Mouse (Mus musculus): ENCODE measurements around the gene Opcml. TPM values are rescaled to one million over a fixed set of nuclear protein-coding genes. Genes with fewer than 3 reads are reported as not detected.

Gene Opcml
- polyA plus RNA-seq, 1 experiment = not detected

GRCm38 (mm10) chr9:28572136-28572774 lies 781.7 kb downstream of the Opcml start:
- no peak overlapping the region for H3K4me3 ChIP-seq
- H3K79me2 ChIP-seq (ENCODE audit: control insufficient read depth, insufficient read depth) = no peaks in the 10 kb centered on the region
- TF ChIP-seq MYOD1 (IDR thresholded peaks at IDR 0.05; ENCODE audit: control insufficient read depth in 1 of 3, insufficient read length in 2 of 3, low read depth in 2 of 3) (no peak), CEBPB (IDR thresholded peaks at IDR 0.05; ENCODE audit: insufficient read depth, poor library complexity, severe bottlenecking) (no peak)
- no peak overlapping the region for H3ac ChIP-seq (ENCODE audit: control insufficient read depth, insufficient read length)
- H3K4me2 ChIP-seq (ENCODE audit: low read depth) = no peak overlapping the region
- H3K27me3 ChIP-seq (ENCODE audit: control insufficient read depth, insufficient read depth, insufficient read length) = no peaks in the 10 kb centered on the region
- no peaks in the 10 kb centered on the region for H3K36me3 ChIP-seq (ENCODE audit: control insufficient read depth, insufficient read depth)

GRCm38 (mm10) chr9:28578730-28579129 lies 788.2 kb downstream of the Opcml start:
- Histone ChIP-seq H3ac (ENCODE audit: control insufficient read depth, insufficient read length) (no peak overlapping the region), H3K27me3 (ENCODE audit: control insufficient read depth, insufficient read depth, insufficient read length) (no peaks in the 10 kb centered on the region), H3K79me2 (ENCODE audit: control insufficient read depth, insufficient read depth) (no peaks in the 10 kb centered on the region), H3K4me3 (no peak overlapping the region), H3K4me2 (ENCODE audit: low read depth) (no peak overlapping the region), H3K36me3 (ENCODE audit: control insufficient read depth, insufficient read depth) (no peaks in the 10 kb centered on the region)
- no peak for TF ChIP-seq POLR2A (IDR thresholded peaks at IDR 0.05; ENCODE audit: insufficient read length, low read depth)
- no peak for TF ChIP-seq SRF (IDR thresholded peaks at IDR 0.05; ENCODE audit: control insufficient read depth, insufficient read length, low read depth)
- no peak for TF ChIP-seq REST (IDR thresholded peaks at IDR 0.05; ENCODE audit: insufficient read depth, insufficient read length)
- no peak for TF ChIP-seq MYOG (IDR thresholded peaks at IDR 0.05; ENCODE audit: control insufficient read depth in 1 of 3, insufficient read depth in 1 of 3, insufficient read length in 2 of 3, low read depth in 2 of 3)
- TF ChIP-seq MAX (IDR thresholded peaks at IDR 0.05; ENCODE audit: low read depth) = no peak
- no peak for TF ChIP-seq TCF3 (IDR thresholded peaks at IDR 0.05; ENCODE audit: insufficient read length, low read depth)
- TF ChIP-seq MYOD1 (IDR thresholded peaks at IDR 0.05; ENCODE audit: control insufficient read depth in 1 of 3, insufficient read length in 2 of 3, low read depth in 2 of 3) = no peak
- TF ChIP-seq CEBPB (IDR thresholded peaks at IDR 0.05; ENCODE audit: insufficient read depth, poor library complexity, severe bottlenecking) = no peak

- H3K36me3 ChIP-seq (ENCODE audit: control insufficient read depth, insufficient read depth) = no peaks in the 10 kb centered on the region
- no peak for TF ChIP-seq E2F4 (IDR thresholded peaks at IDR 0.05; ENCODE audit: insufficient read depth)
- no peak for TF ChIP-seq TCF3 (IDR thresholded peaks at IDR 0.05; ENCODE audit: insufficient read length, low read depth)
- no peak for TF ChIP-seq MYOG (IDR thresholded peaks at IDR 0.05; ENCODE audit: control insufficient read depth in 1 of 3, insufficient read depth in 1 of 3, insufficient read length in 2 of 3, low read depth in 2 of 3)
- no peak for TF ChIP-seq MAX (IDR thresholded peaks at IDR 0.05; ENCODE audit: low read depth)
- no peak for TF ChIP-seq POLR2AphosphoS2 (IDR thresholded peaks at IDR 0.05; ENCODE audit: insufficient read length, low read depth)
- no peak for TF ChIP-seq SRF (IDR thresholded peaks at IDR 0.05; ENCODE audit: control insufficient read depth, insufficient read length, low read depth)
- no peak for TF ChIP-seq REST (IDR thresholded peaks at IDR 0.05; ENCODE audit: insufficient read depth, insufficient read length)
- TF ChIP-seq MYOD1 (IDR thresholded peaks at IDR 0.05; ENCODE audit: control insufficient read depth in 1 of 3, insufficient read length in 2 of 3, low read depth in 2 of 3) = no peak
- TF ChIP-seq TCF12 (IDR thresholded peaks at IDR 0.05; ENCODE audit: insufficient read depth, poor library complexity, severe bottlenecking) = no peak
- TF ChIP-seq POLR2A (IDR thresholded peaks at IDR 0.05; ENCODE audit: insufficient read length, low read depth) = no peak
- TF ChIP-seq USF1 (IDR thresholded peaks at IDR 0.05; ENCODE audit: low read depth) = no peak
- TF ChIP-seq CEBPB (IDR thresholded peaks at IDR 0.05; ENCODE audit: insufficient read depth, poor library complexity, severe bottlenecking) = no peak
- H3K27me3 ChIP-seq (ENCODE audit: control insufficient read depth, insufficient read depth, insufficient read length) = no peaks in the 10 kb centered on the region
- no peak overlapping the region for H3K4me3 ChIP-seq
- no peaks in the 10 kb centered on the region for H3K79me2 ChIP-seq (ENCODE audit: control insufficient read depth, insufficient read depth)
- no peak overlapping the region for H3K4me2 ChIP-seq (ENCODE audit: low read depth)
- no peak overlapping the region for H3ac ChIP-seq (ENCODE audit: control insufficient read depth, insufficient read length)
Observed at GRCm38 (mm10) chr9:28587253-28587652, 796.7 kb downstream of the Opcml start.

- H3K4me3 ChIP-seq = no peak overlapping the region
- no peaks in the 10 kb centered on the region for H3K79me2 ChIP-seq (ENCODE audit: control insufficient read depth, insufficient read depth)
- H3K27me3 ChIP-seq (ENCODE audit: control insufficient read depth, insufficient read depth, insufficient read length) = no peaks in the 10 kb centered on the region
- no peak overlapping the region for H3K4me2 ChIP-seq (ENCODE audit: low read depth)
- no peaks in the 10 kb centered on the region for H3K36me3 ChIP-seq (ENCODE audit: control insufficient read depth, insufficient read depth)
- TF ChIP-seq POLR2AphosphoS2 (IDR thresholded peaks at IDR 0.05; ENCODE audit: insufficient read length, low read depth) (no peak), SRF (IDR thresholded peaks at IDR 0.05; ENCODE audit: control insufficient read depth, insufficient read length, low read depth) (no peak), CEBPB (IDR thresholded peaks at IDR 0.05; ENCODE audit: insufficient read depth, poor library complexity, severe bottlenecking) (no peak), USF1 (IDR thresholded peaks at IDR 0.05; ENCODE audit: low read depth) (no peak), MYOD1 (IDR thresholded peaks at IDR 0.05; ENCODE audit: control insufficient read depth in 1 of 3, insufficient read length in 2 of 3, low read depth in 2 of 3) (no peak), MYOG (IDR thresholded peaks at IDR 0.05; ENCODE audit: control insufficient read depth in 1 of 3, insufficient read depth in 1 of 3, insufficient read length in 2 of 3, low read depth in 2 of 3) (no peak), MAX (IDR thresholded peaks at IDR 0.05; ENCODE audit: low read depth) (no peak), E2F4 (IDR thresholded peaks at IDR 0.05; ENCODE audit: insufficient read depth) (no peak), POLR2A (IDR thresholded peaks at IDR 0.05; ENCODE audit: insufficient read length, low read depth) (no peak), TCF3 (IDR thresholded peaks at IDR 0.05; ENCODE audit: insufficient read length, low read depth) (no peak), TCF12 (IDR thresholded peaks at IDR 0.05; ENCODE audit: insufficient read depth, poor library complexity, severe bottlenecking) (no peak), REST (IDR thresholded peaks at IDR 0.05; ENCODE audit: insufficient read depth, insufficient read length) (no peak)
- H3ac ChIP-seq (ENCODE audit: control insufficient read depth, insufficient read length) = no peak overlapping the region
Observed at GRCm38 (mm10) chr9:28587857-28588388, 797.3 kb downstream of the Opcml start.

GRCm38 (mm10) chr9:28588488-28588887 lies 797.9 kb downstream of the Opcml start:
- H3K4me3 ChIP-seq = no peak overlapping the region

More at GRCm38 (mm10) chr9:28588488-28588887, 797.9 kb downstream of the Opcml start:
- TF ChIP-seq TCF12 (IDR thresholded peaks at IDR 0.05; ENCODE audit: insufficient read depth, poor library complexity, severe bottlenecking) = no peak
- H3K36me3 ChIP-seq (ENCODE audit: control insufficient read depth, insufficient read depth) = no peaks in the 10 kb centered on the region
- no peak overlapping the region for H3ac ChIP-seq (ENCODE audit: control insufficient read depth, insufficient read length)
- no peaks in the 10 kb centered on the region for H3K79me2 ChIP-seq (ENCODE audit: control insufficient read depth, insufficient read depth)
- no peak overlapping the region for H3K4me2 ChIP-seq (ENCODE audit: low read depth)
- H3K27me3 ChIP-seq (ENCODE audit: control insufficient read depth, insufficient read depth, insufficient read length) = no peaks in the 10 kb centered on the region
